Mouse (Mus musculus) forebrain, embryonic 11.5 days (tissue): ENCODE data around the gene Slc16a12. TPM values are rescaled to one million over a fixed set of nuclear protein-coding genes. Genes with fewer than 3 reads are reported as not detected.

Source experiments
- ATAC-seq: fragments of 200-750 bp; cut with Nextera tagmentation; replicated peaks from 2 replicates; pipeline ENCODE4 v1.8.0; 2017; ENCODE audit warnings: moderate TSS enrichment; ENCODE audit not compliant: low FRiP score
- DNase-seq: peaks from one replicate; pipeline ENCODE4 v3.0.0-alpha.2; 2017; ENCODE audit warnings: low spot score
- H3K27ac ChIP-seq: fragments of 300-500 bp; sonication (generic); 2 replicates; pipeline ENCODE4 v1.5.1; 2014; ENCODE audit warnings: low read depth, low read length
- H3K27me3 ChIP-seq: fragments of 300-500 bp; sonication (generic); 2 replicates; pipeline ENCODE4 v1.6.1; 2014; ENCODE audit warnings: mild to moderate bottlenecking, low read length, mixed read lengths; ENCODE audit not compliant: control insufficient read depth, insufficient read depth
- H3K36me3 ChIP-seq: fragments of 300-500 bp; sonication (generic); 2 replicates; pipeline ENCODE4 v1.6.1; 2014; ENCODE audit warnings: mild to moderate bottlenecking, low read length, moderate library complexity, mixed read lengths; ENCODE audit not compliant: control insufficient read depth, insufficient read depth
- H3K4me1 ChIP-seq: fragments of 300-500 bp; sonication (generic); replicated peaks from 2 replicates; pipeline ENCODE4 v1.6.1; 2014; ENCODE audit warnings: low read length, mixed read lengths; ENCODE audit not compliant: control insufficient read depth, insufficient read depth
- H3K4me2 ChIP-seq: fragments of 300-500 bp; sonication (generic); 2 replicates; pipeline ENCODE4 v1.6.1; 2014; ENCODE audit warnings: low read depth, mild to moderate bottlenecking, low read length, moderate library complexity, mixed read lengths; ENCODE audit not compliant: severe bottlenecking
- H3K4me3 ChIP-seq: fragments of 300-500 bp; sonication (generic); 2 replicates; pipeline ENCODE4 v1.5.1; 2014; ENCODE audit warnings: low read depth, low read length
- H3K9ac ChIP-seq: fragments of 300-500 bp; sonication (generic); 2 replicates; pipeline ENCODE4 v1.6.1; 2014; ENCODE audit warnings: low read length
- H3K9me3 ChIP-seq: fragments of 300-500 bp; sonication (generic); 2 replicates; pipeline ENCODE4 v1.6.1; 2016; ENCODE audit warnings: low read length, mixed read lengths; ENCODE audit not compliant: control insufficient read depth
- WGBS: fragments of 180-500 bp; shearing (Covaris S2); extraction: QIAGEN DNeasy Blood & Tissue Kit; methylation state at CpG from one replicate; pipeline ENCODE4 v1.1.7; 2014; 5-methylcytosine and 5-hydroxymethylcytosine counted together
- microRNA-seq: library from miRNA; unstranded; fragments of <30 nt; microRNA quantifications from one replicate; pipeline ENCODE4, GENCODE M21; 2016; ENCODE audit not compliant: insufficient number of aligned reads
- polyA plus RNA-seq: library from polyadenylated mRNA; unstranded; fragments of >200 nt; fragmentation: Nextera tagmentation; extraction: Ambion mirVana; gene quantifications from 2 replicates; pipeline ENCODE4 v1.2.1, GENCODE M21; 2014

Gene Slc16a12
- polyA plus RNA-seq, 1 experiment from 2014 or later, result 1.3 TPM

- 80% methylated on average over 2 of the region's 2 CpGs for WGBS
Measured at GRCm38 (mm10) chr19:34627496-34627895, 119.6 kb downstream of the Slc16a12 start.

GRCm38 (mm10) chr19:34624663-34625062 is 122.4 kb downstream of the Slc16a12 start:
- Histone ChIP-seq H3K27ac (no peak overlapping the region), H3K27me3 (no peaks in the 10 kb centered on the region), H3K9ac (no peak overlapping the region), H3K4me2 (no peak overlapping the region), H3K4me1 (no peaks in the 10 kb centered on the region), H3K4me3 (no peak overlapping the region), H3K36me3 (no peaks in the 10 kb centered on the region), H3K9me3 (no peaks in the 10 kb centered on the region)
- 81% methylated on average over 4 of the region's 4 CpGs for WGBS
- no peak for ATAC-seq
- no peak for DNase-seq

More at GRCm38 (mm10) chr19:34627496-34627895, 119.6 kb downstream of the Slc16a12 start:
- DNase-seq (no peak), ATAC-seq (no peak)
- Histone ChIP-seq H3K27me3 (no peaks in the 10 kb centered on the region), H3K9me3 (no peaks in the 10 kb centered on the region), H3K9ac (no peak overlapping the region), H3K36me3 (no peaks in the 10 kb centered on the region), H3K4me1 (no peaks in the 10 kb centered on the region), H3K4me3 (no peak overlapping the region), H3K4me2 (no peak overlapping the region), H3K27ac (no peak overlapping the region)

- 94% methylated on average over 6 of the region's 6 CpGs for WGBS
- H3K9ac ChIP-seq, result no peak overlapping the region
- H3K9me3 ChIP-seq, result no peaks in the 10 kb centered on the region
- no peak overlapping the region for H3K27ac ChIP-seq
- H3K27me3 ChIP-seq, result no peaks in the 10 kb centered on the region
- no peaks in the 10 kb centered on the region for H3K36me3 ChIP-seq
- no peaks in the 10 kb centered on the region for H3K4me1 ChIP-seq
- DNase-seq (no peak), ATAC-seq (no peak)
- no peak overlapping the region for H3K4me2 ChIP-seq
- H3K4me3 ChIP-seq, result no peak overlapping the region
Measured at GRCm38 (mm10) chr19:34623781-34624180, 123.3 kb downstream of the Slc16a12 start.

GRCm38 (mm10) chr19:34620871-34621270 is 126.2 kb downstream of the Slc16a12 start:
- Histone ChIP-seq H3K4me2 (no peak overlapping the region), H3K4me3 (no peak overlapping the region), H3K4me1 (no peaks in the 10 kb centered on the region), H3K27ac (no peak overlapping the region), H3K9me3 (no peaks in the 10 kb centered on the region), H3K27me3 (no peaks in the 10 kb centered on the region), H3K9ac (no peak overlapping the region), H3K36me3 (no peaks in the 10 kb centered on the region)
- DNase-seq, result no peak
- ATAC-seq, result no peak
- WGBS, result 92% methylated on average over 5 of the region's 5 CpGs

Small RNAs within 50 kb of the gene (microRNA-seq; reads per million reads assigned to microRNA genes)
- not detected for gene Gm27476

Other genes starting within 250 kb of the Slc16a12 start
- 20.9 and 21.5 TPM in 2 replicates for gene Lipa, start 219.8 kb downstream of the Slc16a12 start, polyA plus RNA-seq
- gene Ifit2, start 196.6 kb downstream of the Slc16a12 start, polyA plus RNA-seq, result 4.9 and 6.4 TPM in 2 replicates
- gene Ifit3, start 163.8 kb downstream of the Slc16a12 start, polyA plus RNA-seq, result 0.25 and 0.52 TPM in 2 replicates
- 0.08 TPM in 1 of 2 replicates, not detected in the other for gene Ifit1bl1, start 145.3 kb downstream of the Slc16a12 start, polyA plus RNA-seq
- gene Ifit3b, start 139.3 kb downstream of the Slc16a12 start, polyA plus RNA-seq, result 0.21 TPM in 1 of 2 replicates, not detected in the other
- 0.09 TPM in 1 of 2 replicates, not detected in the other for gene Ifit1bl2, start 106.5 kb downstream of the Slc16a12 start, polyA plus RNA-seq
- 0.20 TPM in 1 of 2 replicates, not detected in the other for gene Ifit1, start 106.4 kb downstream of the Slc16a12 start, polyA plus RNA-seq
- 10.7 and 11.5 TPM in 2 replicates for gene Pank1, start 132.2 kb upstream of the Slc16a12 start, polyA plus RNA-seq
- 78.8 and 83.6 TPM in 2 replicates for gene Kif20b, start 175.1 kb upstream of the Slc16a12 start, polyA plus RNA-seq